Mouse (Mus musculus): ENCODE results near the gene Fpr2.

DNA sequence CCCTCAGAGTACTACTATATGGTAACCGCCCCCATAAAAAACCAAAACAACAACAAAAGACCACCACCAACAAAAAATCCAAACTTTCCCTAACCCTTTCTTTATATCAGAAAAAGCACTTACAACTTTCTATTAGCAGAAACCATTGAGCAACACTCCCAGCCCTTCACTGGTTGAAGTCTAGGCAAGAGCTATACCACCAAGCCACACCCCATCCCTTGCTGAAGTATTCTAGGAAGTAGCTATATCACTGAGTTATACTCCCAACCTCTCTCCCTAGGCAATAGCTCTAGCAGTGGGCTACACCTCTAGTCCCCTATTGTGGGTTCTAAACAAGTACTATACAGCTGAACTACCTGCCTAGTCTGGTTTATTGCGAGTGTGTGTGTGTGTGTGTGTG, 48.3 kb upstream of the Fpr2 start:
- no peak for TF ChIP-seq POLR2A (IDR thresholded peaks at IDR 0.05; ENCODE audit: insufficient read depth, low read depth, low read length)
- TF ChIP-seq CTCF (IDR thresholded peaks at IDR 0.05; ENCODE audit: insufficient read depth, low read depth, low read length), result no peak

Measured in olfactory bulb, adult 2 months (tissue).